Mouse (Mus musculus) granulocyte monocyte progenitor cell, adult 5-6 weeks (primary cell): ENCODE data around the gene 4921509C19Rik. TPM values are rescaled to one million over a fixed set of nuclear protein-coding genes. Genes with fewer than 3 reads are reported as not detected.
"Not testable (repeated sequence)": the region's sequence is repeated elsewhere in the genome, so short reads cannot be mapped to it uniquely, and the experiment has no call there.

Experiments
- ATAC-seq: replicated peaks from 2 replicates; pipeline ENCODE4 v1.8.0; 2016; ENCODE audit warnings: mild to moderate bottlenecking, moderate TSS enrichment, inconsistent platforms; ENCODE audit not compliant: poor library complexity, severe bottlenecking
- total RNA-seq, 2 experiments: library from RNA; stranded (forward) in 1 of 2; stranded (reverse) in 1 of 2; fragments of 200-712, 200-1000 nt in 1 of 2; fragments of >200 nt in 1 of 2; fragmentation: Nextera tagmentation in 1 of 2; gene quantifications; 2 replicates each; pipeline ENCODE4 v1.2.3; 2014 to 2017

Gene 4921509C19Rik
- not detected in 2 replicates for total RNA-seq (2014; fragmentation: Nextera tagmentation)
- not detected in 2 replicates for total RNA-seq (2017)

GRCm38 (mm10) chr2:151476053-151476452, at the start of gene 4921509C19Rik:
Gene 4921509C19Rik (minus strand): TSS chr2:151476153.
- not testable (repeated sequence) for ATAC-seq

GRCm38 (mm10) chr2:151525520-151525919, 49.6 kb upstream of the 4921509C19Rik start:
- ATAC-seq: no peak

GRCm38 (mm10) chr2:151524324-151525041, 48.5 kb upstream of the 4921509C19Rik start:
- peak; percentile 20; the same call in 1 of the 2 replicates for ATAC-seq

GRCm38 (mm10) chr2:151519000-151519399, 43.0 kb upstream of the 4921509C19Rik start:
- ATAC-seq: no peak; the same call in 1 of the 2 replicates

GRCm38 (mm10) chr2:151513525-151514285, 37.8 kb upstream of the 4921509C19Rik start:
- ATAC-seq: no peak

GRCm38 (mm10) chr2:151512199-151512598, 36.2 kb upstream of the 4921509C19Rik start:
- no peak for ATAC-seq

GRCm38 (mm10) chr2:151504226-151504625, 28.3 kb upstream of the 4921509C19Rik start:
- ATAC-seq: peak; percentile 54

- no peak for ATAC-seq
Observed at GRCm38 (mm10) chr2:151500442-151501007, 24.6 kb upstream of the 4921509C19Rik start.

GRCm38 (mm10) chr2:151498358-151498757, 22.4 kb upstream of the 4921509C19Rik start:
- ATAC-seq: no peak

GRCm38 (mm10) chr2:151494035-151494803, 18.3 kb upstream of the 4921509C19Rik start, which contains the start of gene Nsfl1c:
Gene Nsfl1c (plus strand): TSS chr2:151494182.
- ATAC-seq: peak; percentile 99

- no peak for ATAC-seq
Observed at GRCm38 (mm10) chr2:151486496-151486895, 10.5 kb upstream of the 4921509C19Rik start.

GRCm38 (mm10) chr2:151434971-151435370, 41.0 kb downstream of the 4921509C19Rik start:
- not testable (repeated sequence) for ATAC-seq

- ATAC-seq: not testable (repeated sequence)
Observed at GRCm38 (mm10) chr2:151434203-151434602, 41.8 kb downstream of the 4921509C19Rik start.

Other genes starting within 250 kb of the 4921509C19Rik start
- 90.7 and 91.6 TPM in 2 replicates for gene Nsfl1c, start 18.0 kb upstream of the 4921509C19Rik start, total RNA-seq (2014; fragmentation: Nextera tagmentation)
- gene Nsfl1c, start 18.0 kb upstream of the 4921509C19Rik start, total RNA-seq (2017): 123 and 136 TPM in 2 replicates
- 150 and 188 TPM in 2 replicates for gene Fkbp1a, start 66.3 kb upstream of the 4921509C19Rik start, total RNA-seq (2014; fragmentation: Nextera tagmentation)
- gene Fkbp1a, start 66.3 kb upstream of the 4921509C19Rik start, total RNA-seq (2017): 33.4 and 56.6 TPM in 2 replicates
- not detected in 2 replicates for gene Sdcbp2, start 96.5 kb upstream of the 4921509C19Rik start, total RNA-seq (2014; fragmentation: Nextera tagmentation)
- not detected in 2 replicates for gene Sdcbp2, start 96.5 kb upstream of the 4921509C19Rik start, total RNA-seq (2017)
- gene Snph, start 156.4 kb upstream of the 4921509C19Rik start, total RNA-seq (2014; fragmentation: Nextera tagmentation): not detected in 2 replicates
- not detected in 2 replicates for gene Snph, start 156.4 kb upstream of the 4921509C19Rik start, total RNA-seq (2017)
- gene Rad21l, start 192.4 kb upstream of the 4921509C19Rik start, total RNA-seq (2014; fragmentation: Nextera tagmentation): not detected in 2 replicates
- not detected in 2 replicates for gene Rad21l, start 192.4 kb upstream of the 4921509C19Rik start, total RNA-seq (2017)
- not detected in 2 replicates for gene Tmem74b, start 225.9 kb upstream of the 4921509C19Rik start, total RNA-seq (2014; fragmentation: Nextera tagmentation)
- gene Tmem74b, start 225.9 kb upstream of the 4921509C19Rik start, total RNA-seq (2017): not detected in 2 replicates